ENCODE assay signal across 15 mouse cellular contexts in the genomic region with DNA sequence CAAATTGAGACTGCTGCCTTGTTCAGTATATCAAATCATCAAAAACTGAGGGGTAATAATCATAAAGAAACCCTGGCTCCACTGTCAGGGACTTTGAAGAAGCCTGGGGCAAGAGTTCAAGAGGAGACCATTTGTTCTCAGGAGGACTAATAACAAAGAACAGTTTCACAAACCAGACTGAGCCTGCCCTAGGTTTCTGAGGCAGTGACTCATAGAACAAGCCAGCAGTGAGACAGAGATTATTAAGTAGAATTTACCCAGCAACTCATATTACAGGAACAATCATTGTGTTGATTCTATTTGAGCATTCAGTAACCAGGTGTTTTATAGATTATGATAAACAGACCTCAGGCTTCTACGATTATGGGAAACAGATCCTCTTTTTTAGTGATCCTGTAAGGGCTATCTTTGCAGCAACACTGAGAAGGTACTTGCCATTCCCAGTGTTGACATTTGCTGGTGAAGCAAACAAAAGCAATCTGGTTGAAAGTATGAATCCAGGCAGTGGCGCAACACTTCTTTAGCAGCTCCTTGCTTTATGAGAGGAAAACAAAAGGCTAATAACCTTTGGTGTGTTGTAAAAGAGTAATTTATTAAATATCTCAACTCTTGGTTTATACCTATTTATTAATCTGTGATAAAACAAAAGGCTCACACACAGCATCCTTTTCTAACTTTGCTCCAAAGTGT.
DNase-seq lines count a peak whose midpoint lies in the region; ATAC-seq and TF ChIP-seq lines count a peak whose summit lies in the region.
"Had no signal": no experiment of that assay in that cellular context is flagged by ENCODE, and none has a peak within 500 bp of the region (broad histone marks: within the 10 kb centered on the region; RNA-seq: fewer than 3 reads in every experiment).

No protein-coding gene starts in this region.

- WGBS in stomach, embryonic 14.5 days = 51% methylated on average over 2 of the region's 2 CpGs

- no peaks in the 10 kb centered on the region for H3K9me3 ChIP-seq in stomach, embryonic 14.5 days (ENCODE audit: control insufficient read depth, low read depth, low read length)
- H3K9me3 ChIP-seq: midbrain, embryonic 12.5 days; neural tube, embryonic 12.5 days had no signal

- CTCF ChIA-PET in Patski (lab: Charles Lee) = interaction anchor here (1.1 kb wide), 1 partner anchor 13 kb away, joined by 3 read pairs; no protein-coding TSS in a partner anchor

- ATAC-seq in Patski = peak; percentile 49
- ATAC-seq in stomach, embryonic 14.5 days (ENCODE audit: insufficient number of reproducible peaks, insufficient read depth, low FRiP score, low read depth) = peak; percentile 71; the same call in 1 of the 2 replicates
- ATAC-seq: CD4-positive, CD25-positive, alpha-beta regulatory T cell, adult 4 months had no signal

- H3K36me3 ChIP-seq in stomach, embryonic 14.5 days (ENCODE audit: control insufficient read depth, insufficient read depth, low read length) = no peaks in the 10 kb centered on the region
- H3K36me3 ChIP-seq: midbrain, embryonic 12.5 days; neural tube, embryonic 12.5 days had no signal

- no peaks in the 10 kb centered on the region for H3K4me1 ChIP-seq in stomach, embryonic 14.5 days (ENCODE audit: control insufficient read depth, insufficient read depth, low read length)
- H3K4me1 ChIP-seq: midbrain, embryonic 12.5 days; neural tube, embryonic 12.5 days had no signal

- no peak for TF ChIP-seq CTCF in Patski (IDR thresholded peaks at IDR 0.05)

- H3K4me3 ChIP-seq in stomach, embryonic 14.5 days (ENCODE audit: low read depth, low read length) = no peak overlapping the region
- H3K4me3 ChIP-seq: heart, adult 2 months; midbrain, embryonic 12.5 days; neural tube, embryonic 12.5 days had no signal

- POLR2A ChIA-PET in Patski (lab: Charles Lee) = no interaction called here

- in situ Hi-C loops in Patski (cut with MboI; ENCODE audit: low pct_unique_long_range_greater_than_20kb) = no loop called here

- no peak overlapping the region for H3K9ac ChIP-seq in stomach, embryonic 14.5 days (replicated peaks; ENCODE audit: low read depth, low read length)
- H3K9ac ChIP-seq: midbrain, embryonic 12.5 days; neural tube, embryonic 12.5 days had no signal

- H3K4me2 ChIP-seq in stomach, embryonic 14.5 days (replicated peaks; ENCODE audit: low read depth, low read length) = no peak overlapping the region
- H3K4me2 ChIP-seq: midbrain, embryonic 12.5 days; neural tube, embryonic 12.5 days had no signal

- peak; percentile 23 to 48 for DNase-seq in lung, adult 18-20 months
- no peak for DNase-seq in lung, postnatal 4 days
- DNase-seq in Patski (ENCODE audit: low read depth, low spot score) = peak; percentile 9
- DNase-seq in fibroblast of lung, adult 2 months (ENCODE audit: low read depth) = peak; percentile 55
- no peak for DNase-seq in right cerebral cortex, postnatal 4 days
- no peak for DNase-seq in ovary, postnatal 14 days (ENCODE audit: low spot score)
- DNase-seq: cerebellum, postnatal 14 days; heart, adult 2 months; heart, postnatal 14 days; kidney, postnatal 25 days; left cerebral cortex, postnatal 4 days had no signal

- no peaks in the 10 kb centered on the region for H3K27me3 ChIP-seq in Patski
- H3K27me3 ChIP-seq in stomach, embryonic 14.5 days (ENCODE audit: control insufficient read depth, insufficient read depth, low read length) = no peaks in the 10 kb centered on the region
- H3K27me3 ChIP-seq: midbrain, embryonic 12.5 days; neural tube, embryonic 12.5 days had no signal

- no peak overlapping the region; the same call in 1 of the 2 replicates for H3K27ac ChIP-seq in stomach, embryonic 14.5 days (ENCODE audit: low read length)
- H3K27ac ChIP-seq: heart, adult 2 months; midbrain, embryonic 12.5 days; neural tube, embryonic 12.5 days had no signal

Comparison
In these comparisons a context has a peak if more than half of its experiments do, and no peak if none do; other contexts are left out.
1. DNase-seq: peak in lung, adult 18-20 months (2 of 2), Patski (single experiment) and fibroblast of lung, adult 2 months (single experiment); none in lung, postnatal 4 days (0 of 2), right cerebral cortex, postnatal 4 days (single experiment) and ovary, postnatal 14 days (single experiment).